Mouse (Mus musculus): ENCODE measurements around the gene Coq5. TPM values are rescaled to one million over a fixed set of nuclear protein-coding genes. Genes with fewer than 3 reads are reported as not detected.

The Coq5 gene
- polyA plus RNA-seq, 1 experiment from 2014 or later: 58.2 TPM

GRCm38 (mm10) chr5:115312816-115313667, 33.6 kb downstream of the Coq5 start:
- Histone ChIP-seq H3K4me1 (replicated peaks; ENCODE audit: control insufficient read depth, insufficient read depth, low read length) (peaks cover 9% of the 10 kb centered on the region), H3K4me3 (ENCODE audit: low read depth, low read length) (no peak overlapping the region), H3K4me2 (ENCODE audit: low read depth, low read length, severe bottlenecking) (no peak overlapping the region), H3K9me3 (ENCODE audit: control insufficient read depth, low read length) (no peaks in the 10 kb centered on the region), H3K27ac (ENCODE audit: low read depth, low read length) (no peak overlapping the region), H3K27me3 (ENCODE audit: control insufficient read depth, insufficient read depth, low read length) (no peaks in the 10 kb centered on the region), H3K9ac (ENCODE audit: low read length) (no peak overlapping the region), H3K36me3 (ENCODE audit: control insufficient read depth, insufficient read depth, low read length) (no peaks in the 10 kb centered on the region)
- 82% methylated on average over 10 of the region's 10 CpGs for WGBS
- ATAC-seq (replicated peaks; ENCODE audit: low FRiP score): no peak
- no peak for DNase-seq (ENCODE audit: low spot score)

GRCm38 (mm10) chr5:115313668-115313943, 34.1 kb downstream of the Coq5 start:
- Histone ChIP-seq H3K36me3 (ENCODE audit: control insufficient read depth, insufficient read depth, low read length) (no peaks in the 10 kb centered on the region), H3K4me2 (ENCODE audit: low read depth, low read length, severe bottlenecking) (no peak overlapping the region), H3K27me3 (ENCODE audit: control insufficient read depth, insufficient read depth, low read length) (no peaks in the 10 kb centered on the region), H3K9ac (ENCODE audit: low read length) (no peak overlapping the region), H3K9me3 (ENCODE audit: control insufficient read depth, low read length) (no peaks in the 10 kb centered on the region), H3K27ac (ENCODE audit: low read depth, low read length) (no peak overlapping the region), H3K4me1 (replicated peaks; ENCODE audit: control insufficient read depth, insufficient read depth, low read length) (peaks cover 10% of the 10 kb centered on the region), H3K4me3 (ENCODE audit: low read depth, low read length) (no peak overlapping the region)
- WGBS: 42% methylated on average over 5 of the region's 5 CpGs
- ATAC-seq (replicated peaks; ENCODE audit: low FRiP score) (no peak), DNase-seq (ENCODE audit: low spot score) (no peak)

GRCm38 (mm10) chr5:115316968-115317644, 37.6 kb downstream of the Coq5 start:
- no peak overlapping the region for H3K4me3 ChIP-seq (ENCODE audit: low read depth, low read length)
- peak overlapping the region; percentile 30 for H3K9ac ChIP-seq (ENCODE audit: low read length)
- DNase-seq (ENCODE audit: low spot score) (no peak), ATAC-seq (replicated peaks; ENCODE audit: low FRiP score) (no peak)
- no peak overlapping the region for H3K4me2 ChIP-seq (ENCODE audit: low read depth, low read length, severe bottlenecking)
- H3K9me3 ChIP-seq (ENCODE audit: control insufficient read depth, low read length): no peaks in the 10 kb centered on the region
- H3K27ac ChIP-seq (ENCODE audit: low read depth, low read length): peak overlapping the region; percentile 20
- peaks cover 21% of the 10 kb centered on the region for H3K4me1 ChIP-seq (replicated peaks; ENCODE audit: control insufficient read depth, insufficient read depth, low read length)
- no peaks in the 10 kb centered on the region for H3K27me3 ChIP-seq (ENCODE audit: control insufficient read depth, insufficient read depth, low read length)
- 3% methylated on average over 14 of the region's 14 CpGs for WGBS
- H3K36me3 ChIP-seq (ENCODE audit: control insufficient read depth, insufficient read depth, low read length): no peaks in the 10 kb centered on the region

- Histone ChIP-seq H3K9me3 (ENCODE audit: control insufficient read depth, low read length) (no peaks in the 10 kb centered on the region), H3K4me1 (replicated peaks; ENCODE audit: control insufficient read depth, insufficient read depth, low read length) (peaks cover 21% of the 10 kb centered on the region), H3K27ac (ENCODE audit: low read depth, low read length) (peak overlapping the region; percentile 20), H3K36me3 (ENCODE audit: control insufficient read depth, insufficient read depth, low read length) (no peaks in the 10 kb centered on the region), H3K27me3 (ENCODE audit: control insufficient read depth, insufficient read depth, low read length) (no peaks in the 10 kb centered on the region), H3K4me3 (ENCODE audit: low read depth, low read length) (no peak overlapping the region), H3K4me2 (ENCODE audit: low read depth, low read length, severe bottlenecking) (peak overlapping the region; percentile 13; the same call in 1 of the 2 replicates), H3K9ac (ENCODE audit: low read length) (no peak overlapping the region)
- ATAC-seq (replicated peaks; ENCODE audit: low FRiP score): peak; percentile 60; the same call in 1 of the 2 replicates
- WGBS: 7% methylated on average over 10 of the region's 10 CpGs
- DNase-seq (ENCODE audit: low spot score): peak; percentile 69
Measured at GRCm38 (mm10) chr5:115317645-115318328, 38.3 kb downstream of the Coq5 start.

GRCm38 (mm10) chr5:115319004-115319940, 39.8 kb downstream of the Coq5 start:
- Histone ChIP-seq H3K36me3 (ENCODE audit: control insufficient read depth, insufficient read depth, low read length) (no peaks in the 10 kb centered on the region), H3K4me2 (ENCODE audit: low read depth, low read length, severe bottlenecking) (peak overlapping the region; percentile 66), H3K4me3 (ENCODE audit: low read depth, low read length) (peak overlapping the region; percentile 25), H3K27me3 (ENCODE audit: control insufficient read depth, insufficient read depth, low read length) (no peaks in the 10 kb centered on the region), H3K4me1 (replicated peaks; ENCODE audit: control insufficient read depth, insufficient read depth, low read length) (peaks cover 21% of the 10 kb centered on the region), H3K9me3 (ENCODE audit: control insufficient read depth, low read length) (no peaks in the 10 kb centered on the region), H3K27ac (ENCODE audit: low read depth, low read length) (peak overlapping the region; percentile 25; the same call in 1 of the 2 replicates), H3K9ac (ENCODE audit: low read length) (peak overlapping the region; percentile 47)
- under 1% methylated on average over 22 of the region's 22 CpGs for WGBS
- DNase-seq (ENCODE audit: low spot score): peak; percentile 79
- peak; percentile 36; the same call in 1 of the 2 replicates for ATAC-seq (replicated peaks; ENCODE audit: low FRiP score)

GRCm38 (mm10) chr5:115326256-115326831, 46.9 kb downstream of the Coq5 start:
- DNase-seq (ENCODE audit: low spot score) (no peak), ATAC-seq (replicated peaks; ENCODE audit: low FRiP score) (peak; percentile 57; the same call in 1 of the 2 replicates)

GRCm38 (mm10) chr5:115326875-115327609, 47.6 kb downstream of the Coq5 start, which contains the start of gene Srsf9:
TSS of gene Srsf9 (plus strand) at chr5:115327177.
- DNase-seq (ENCODE audit: low spot score) (peak; percentile 98), ATAC-seq (replicated peaks; ENCODE audit: low FRiP score) (peak; percentile 94)
- Histone ChIP-seq H3K9me3 (ENCODE audit: control insufficient read depth, low read length) (no peaks in the 10 kb centered on the region), H3K27ac (ENCODE audit: low read depth, low read length) (peak within 1 kb of the TSS; percentile 78), H3K9ac (ENCODE audit: low read length) (peak within 1 kb of the TSS; percentile 94), H3K36me3 (ENCODE audit: control insufficient read depth, insufficient read depth, low read length) (peaks cover 6% of the 10 kb centered on the region; the same call in 1 of the 2 replicates), H3K4me1 (replicated peaks; ENCODE audit: control insufficient read depth, insufficient read depth, low read length) (peaks cover 9% of the 10 kb centered on the region), H3K27me3 (ENCODE audit: control insufficient read depth, insufficient read depth, low read length) (no peaks in the 10 kb centered on the region), H3K4me3 (ENCODE audit: low read depth, low read length) (peak within 1 kb of the TSS; percentile 98), H3K4me2 (ENCODE audit: low read depth, low read length, severe bottlenecking) (peak within 1 kb of the TSS; percentile 83)
- under 1% methylated on average over 82 of the region's 97 CpGs for WGBS

More at GRCm38 (mm10) chr5:115326256-115326831, 46.9 kb downstream of the Coq5 start:
- H3K4me3 ChIP-seq (ENCODE audit: low read depth, low read length): peak overlapping the region; percentile 98
- H3K27ac ChIP-seq (ENCODE audit: low read depth, low read length): peak overlapping the region; percentile 78; the same call in 1 of the 2 replicates
- peak overlapping the region; percentile 83 for H3K4me2 ChIP-seq (ENCODE audit: low read depth, low read length, severe bottlenecking)
- H3K4me1 ChIP-seq (replicated peaks; ENCODE audit: control insufficient read depth, insufficient read depth, low read length): peaks cover 9% of the 10 kb centered on the region
- H3K9me3 ChIP-seq (ENCODE audit: control insufficient read depth, low read length): no peaks in the 10 kb centered on the region
- H3K9ac ChIP-seq (ENCODE audit: low read length): peak overlapping the region; percentile 94
- no peaks in the 10 kb centered on the region for H3K27me3 ChIP-seq (ENCODE audit: control insufficient read depth, insufficient read depth, low read length)
- 30% methylated on average over 11 of the region's 11 CpGs for WGBS
- peaks cover 5% of the 10 kb centered on the region; the same call in 1 of the 2 replicates for H3K36me3 ChIP-seq (ENCODE audit: control insufficient read depth, insufficient read depth, low read length)
